Mouse (Mus musculus) lung, adult 2 months (tissue): ENCODE measurements around the gene Il10.

Source experiments
- CTCF ChIP-seq: fragments of 200-500 bp; IDR thresholded peaks from 2 replicates; pipeline ENCODE4 v1.5.1; 2011; ENCODE audit warnings: mild to moderate bottlenecking, low read length, control low read depth; ENCODE audit not compliant: insufficient read depth
- POLR2A ChIP-seq: fragments of 200-500 bp; IDR thresholded peaks from 2 replicates; pipeline ENCODE4 v1.6.1; 2011; ENCODE audit warnings: low read depth, mild to moderate bottlenecking, control low read depth, low read length, borderline replicate concordance; ENCODE audit errors: extremely low read depth

- TF ChIP-seq POLR2A (no peak), CTCF (no peak)
Observed at GRCm38 (mm10) chr1:131050617-131051016, 31.0 kb downstream of the Il10 start.
